Mouse (Mus musculus): ENCODE data around the gene Trim34b. TPM values are rescaled to one million over a fixed set of nuclear protein-coding genes. Genes with fewer than 3 reads are reported as not detected.
"Not testable (repeated sequence)": the region's sequence is repeated elsewhere in the genome, so short reads cannot be mapped to it uniquely, and the experiment has no call there.

Gene Trim34b
- polyA plus RNA-seq (2012; fragmentation: generic; extraction: Trizol): 0.05 TPM

- not testable (repeated sequence) for H3K4me3 ChIP-seq; H3K4me2 ChIP-seq (ENCODE audit: low read depth); H3K36me3 ChIP-seq (ENCODE audit: control insufficient read depth, insufficient read depth); H3K79me2 ChIP-seq (ENCODE audit: control insufficient read depth, insufficient read depth); H3K27me3 ChIP-seq (ENCODE audit: control insufficient read depth, insufficient read depth, insufficient read length); H3ac ChIP-seq (ENCODE audit: control insufficient read depth, insufficient read length)
These were observed at the start of gene Trim34b for GRCm38 (mm10) chr7:104329171-104329570. TSS of gene Trim34b (plus strand) at chr7:104329471.

GRCm38 (mm10) chr7:104287576-104288443, 41.5 kb upstream of the Trim34b start, which contains the start of gene Trim5:
TSS of gene Trim5 (minus strand) at chr7:104288094.
- not testable (repeated sequence) for H3ac ChIP-seq (ENCODE audit: control insufficient read depth, insufficient read length); H3K4me2 ChIP-seq (ENCODE audit: low read depth); H3K36me3 ChIP-seq (ENCODE audit: control insufficient read depth, insufficient read depth); H3K4me3 ChIP-seq; H3K79me2 ChIP-seq (ENCODE audit: control insufficient read depth, insufficient read depth); H3K27me3 ChIP-seq (ENCODE audit: control insufficient read depth, insufficient read depth, insufficient read length)

DNA sequence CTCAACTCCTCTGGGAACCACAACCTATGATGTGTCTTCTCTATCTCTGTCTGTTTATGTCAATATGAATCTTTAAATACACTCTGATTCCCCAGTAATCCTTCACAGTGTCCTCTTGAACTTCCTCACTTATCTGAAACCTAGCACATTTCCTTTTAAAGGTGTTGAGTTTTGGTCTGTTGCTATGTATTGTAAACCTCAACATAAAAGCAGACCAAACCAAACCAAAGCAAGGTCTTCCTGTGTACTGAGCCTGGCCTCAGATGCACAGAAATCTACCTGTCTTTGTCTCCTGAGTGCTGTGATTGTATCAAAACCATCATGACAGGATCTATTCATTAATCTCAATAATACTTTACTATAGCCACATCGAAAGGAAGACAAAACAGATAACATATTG, 38.6 kb upstream of the Trim34b start:
- Histone ChIP-seq H3K27me3 (ENCODE audit: control insufficient read depth, insufficient read depth, insufficient read length) (no peaks in the 10 kb centered on the region), H3K4me2 (ENCODE audit: low read depth) (no peak overlapping the region), H3K36me3 (ENCODE audit: control insufficient read depth, insufficient read depth) (no peaks in the 10 kb centered on the region), H3ac (ENCODE audit: control insufficient read depth, insufficient read length) (no peak overlapping the region), H3K79me2 (ENCODE audit: control insufficient read depth, insufficient read depth) (no peaks in the 10 kb centered on the region), H3K4me3 (no peak overlapping the region)
- TF ChIP-seq MAX (IDR thresholded peaks at IDR 0.05; ENCODE audit: low read depth) (no peak), TCF12 (IDR thresholded peaks at IDR 0.05; ENCODE audit: insufficient read depth, poor library complexity, severe bottlenecking) (no peak), USF1 (IDR thresholded peaks at IDR 0.05; ENCODE audit: low read depth) (no peak), POLR2A (IDR thresholded peaks at IDR 0.05; ENCODE audit: insufficient read length, low read depth) (no peak), MYOG (IDR thresholded peaks at IDR 0.05; ENCODE audit: control insufficient read depth in 1 of 3, insufficient read depth in 1 of 3, insufficient read length in 2 of 3, low read depth in 2 of 3) (no peak), TCF3 (IDR thresholded peaks at IDR 0.05; ENCODE audit: insufficient read length, low read depth) (no peak), MYOD1 (IDR thresholded peaks at IDR 0.05; ENCODE audit: control insufficient read depth in 1 of 3, insufficient read length in 2 of 3, low read depth in 2 of 3) (no peak), POLR2AphosphoS2 (IDR thresholded peaks at IDR 0.05; ENCODE audit: insufficient read length, low read depth) (no peak), E2F4 (IDR thresholded peaks at IDR 0.05; ENCODE audit: insufficient read depth) (no peak), REST (IDR thresholded peaks at IDR 0.05; ENCODE audit: insufficient read depth, insufficient read length) (no peak), CEBPB (IDR thresholded peaks at IDR 0.05; ENCODE audit: insufficient read depth, poor library complexity, severe bottlenecking) (no peak), SRF (IDR thresholded peaks at IDR 0.05; ENCODE audit: control insufficient read depth, insufficient read length, low read depth) (no peak)

DNA sequence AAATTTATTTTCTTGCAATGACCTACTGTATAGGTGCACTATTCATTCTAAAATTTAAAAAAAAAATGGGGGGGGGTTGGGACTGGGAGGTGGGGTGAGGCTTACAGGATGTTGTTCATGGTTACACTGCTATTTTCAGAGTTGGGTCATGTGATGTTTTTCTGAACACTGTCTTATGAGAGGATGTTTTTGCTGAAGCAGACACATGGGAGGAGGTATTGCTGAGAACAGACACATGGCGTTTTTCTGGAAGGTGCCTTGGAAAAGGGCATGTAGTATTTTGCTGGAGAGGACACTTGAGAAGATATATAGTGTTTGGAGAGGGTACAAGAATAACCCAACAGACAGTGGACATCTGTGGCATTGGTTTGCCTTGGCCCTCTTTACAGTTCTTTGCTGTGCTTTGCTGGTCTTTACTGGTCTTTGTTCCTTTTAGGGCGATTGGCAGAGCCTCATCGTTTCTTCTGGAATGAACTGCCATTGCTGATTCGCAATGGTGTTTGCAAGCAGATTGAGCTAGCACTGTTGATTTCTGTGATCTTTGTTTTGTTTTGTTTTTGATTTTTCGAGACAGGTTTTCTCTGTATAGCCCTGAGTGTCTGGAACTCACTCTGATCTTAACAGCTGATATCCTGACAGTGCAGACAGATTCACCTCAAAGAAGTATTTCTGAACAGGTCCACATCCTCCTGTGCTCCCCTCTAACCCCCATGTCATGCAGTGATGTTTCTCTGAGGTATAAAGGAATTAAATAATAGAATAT, 37.5 kb upstream of the Trim34b start:
- TF ChIP-seq E2F4 (IDR thresholded peaks at IDR 0.05; ENCODE audit: insufficient read depth): no peak
- no peak for TF ChIP-seq POLR2AphosphoS2 (IDR thresholded peaks at IDR 0.05; ENCODE audit: insufficient read length, low read depth)
- TF ChIP-seq POLR2A (IDR thresholded peaks at IDR 0.05; ENCODE audit: insufficient read length, low read depth): no peak
- no peak for TF ChIP-seq MAX (IDR thresholded peaks at IDR 0.05; ENCODE audit: low read depth)
- TF ChIP-seq TCF3 (IDR thresholded peaks at IDR 0.05; ENCODE audit: insufficient read length, low read depth): no peak
- H3K27me3 ChIP-seq (ENCODE audit: control insufficient read depth, insufficient read depth, insufficient read length): no peaks in the 10 kb centered on the region
- no peak overlapping the region for H3ac ChIP-seq (ENCODE audit: control insufficient read depth, insufficient read length)
- no peak overlapping the region for H3K4me3 ChIP-seq
- no peaks in the 10 kb centered on the region for H3K79me2 ChIP-seq (ENCODE audit: control insufficient read depth, insufficient read depth)
- H3K4me2 ChIP-seq (ENCODE audit: low read depth): no peak overlapping the region
- no peaks in the 10 kb centered on the region for H3K36me3 ChIP-seq (ENCODE audit: control insufficient read depth, insufficient read depth)

DNA sequence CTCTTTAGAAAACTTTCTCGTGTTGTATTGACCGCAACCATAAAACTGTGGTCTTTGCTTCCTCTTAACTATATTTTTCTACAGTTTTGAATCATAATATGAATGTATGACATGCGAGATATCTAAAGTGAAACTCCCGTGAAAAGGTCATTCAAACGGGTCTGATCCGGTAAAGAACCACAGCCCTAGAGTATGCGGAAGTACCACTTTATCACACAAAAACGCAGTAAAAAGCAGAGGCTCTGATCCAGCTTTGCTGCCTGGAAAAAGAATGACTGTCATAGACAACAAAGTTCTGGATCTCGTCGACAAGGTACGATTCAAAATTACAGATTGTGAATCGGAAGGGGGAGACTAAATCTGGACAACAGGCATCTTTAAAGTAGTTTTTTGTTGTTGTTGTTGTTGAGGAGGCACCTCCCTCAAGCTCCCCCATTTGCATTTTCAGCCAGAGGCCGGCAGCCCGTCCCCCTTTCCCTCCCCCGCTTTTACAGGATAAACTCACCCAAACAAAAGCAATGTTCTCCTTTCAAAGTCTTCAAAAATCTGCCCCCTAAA, 14.4 kb upstream of the Trim34b start:
- Histone ChIP-seq H3K36me3 (ENCODE audit: control insufficient read depth, insufficient read depth) (no peaks in the 10 kb centered on the region), H3K79me2 (ENCODE audit: control insufficient read depth, insufficient read depth) (no peaks in the 10 kb centered on the region), H3ac (ENCODE audit: control insufficient read depth, insufficient read length) (no peak overlapping the region), H3K4me3 (no peak overlapping the region), H3K4me2 (ENCODE audit: low read depth) (no peak overlapping the region), H3K27me3 (ENCODE audit: control insufficient read depth, insufficient read depth, insufficient read length) (no peaks in the 10 kb centered on the region)
- TF ChIP-seq USF1 (IDR thresholded peaks at IDR 0.05; ENCODE audit: low read depth) (no peak), E2F4 (IDR thresholded peaks at IDR 0.05; ENCODE audit: insufficient read depth) (no peak), POLR2A (IDR thresholded peaks at IDR 0.05; ENCODE audit: insufficient read length, low read depth) (no peak), MYOG (IDR thresholded peaks at IDR 0.05; ENCODE audit: control insufficient read depth in 1 of 3, insufficient read depth in 1 of 3, insufficient read length in 2 of 3, low read depth in 2 of 3) (no peak), REST (IDR thresholded peaks at IDR 0.05; ENCODE audit: insufficient read depth, insufficient read length) (no peak), CEBPB (IDR thresholded peaks at IDR 0.05; ENCODE audit: insufficient read depth, poor library complexity, severe bottlenecking) (no peak), SRF (IDR thresholded peaks at IDR 0.05; ENCODE audit: control insufficient read depth, insufficient read length, low read depth) (no peak), TCF12 (IDR thresholded peaks at IDR 0.05; ENCODE audit: insufficient read depth, poor library complexity, severe bottlenecking) (no peak), MAX (IDR thresholded peaks at IDR 0.05; ENCODE audit: low read depth) (no peak), TCF3 (IDR thresholded peaks at IDR 0.05; ENCODE audit: insufficient read length, low read depth) (no peak), POLR2AphosphoS2 (IDR thresholded peaks at IDR 0.05; ENCODE audit: insufficient read length, low read depth) (no peak), MYOD1 (IDR thresholded peaks at IDR 0.05; ENCODE audit: control insufficient read depth in 1 of 3, insufficient read length in 2 of 3, low read depth in 2 of 3) (no peak)

DNA sequence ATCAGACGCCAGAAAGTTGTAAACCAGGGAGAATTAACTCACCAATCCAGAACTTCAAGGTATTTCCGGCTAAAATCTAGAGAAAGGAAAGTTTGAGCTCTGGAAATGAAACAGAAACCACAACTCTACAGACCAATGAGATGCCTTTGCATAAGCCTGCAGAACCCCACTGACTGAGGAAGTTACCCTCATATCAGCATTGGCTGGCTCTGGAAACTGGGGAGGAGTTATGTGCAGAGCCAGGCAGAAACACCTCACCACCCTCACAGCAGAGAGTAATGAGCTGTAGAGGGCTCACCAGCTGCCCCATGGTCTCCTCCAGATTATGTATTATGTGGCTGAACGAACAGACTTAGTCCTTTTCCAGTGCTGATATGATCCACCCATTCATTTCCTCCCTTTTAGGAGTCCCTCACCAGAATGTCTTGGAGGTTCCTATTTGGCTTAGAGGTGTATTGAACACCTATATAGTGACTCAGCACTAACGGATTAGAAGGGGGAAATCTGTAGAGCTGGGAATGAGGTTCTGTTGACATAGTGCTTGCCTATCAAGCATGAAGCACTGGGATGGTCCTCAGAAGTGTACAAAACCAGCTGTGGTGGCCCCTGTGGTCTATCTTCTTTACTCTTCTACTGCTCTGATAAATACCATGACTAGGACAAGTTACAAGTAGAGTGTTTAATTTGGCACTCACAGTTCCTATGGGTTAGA, 13.7 kb upstream of the Trim34b start, which contains the start of gene Trim12a:
Gene Trim12a (minus strand): TSS at position 98 of the 712 bp plus-strand sequence.
- H3ac ChIP-seq (ENCODE audit: control insufficient read depth, insufficient read length); H3K4me2 ChIP-seq (ENCODE audit: low read depth); H3K79me2 ChIP-seq (ENCODE audit: control insufficient read depth, insufficient read depth); H3K27me3 ChIP-seq (ENCODE audit: control insufficient read depth, insufficient read depth, insufficient read length); H3K36me3 ChIP-seq (ENCODE audit: control insufficient read depth, insufficient read depth); H3K4me3 ChIP-seq: not testable (repeated sequence)
